Mouse (Mus musculus) midbrain, postnatal 0 days (tissue): ENCODE data around the gene Nfic. TPM values are rescaled to one million over a fixed set of nuclear protein-coding genes. Genes with fewer than 3 reads are reported as not detected.

Experiments used
- ATAC-seq: fragments of 200-750 bp; cut with Nextera tagmentation; 2 replicates; pipeline ENCODE4 v1.8.0; 2017; ENCODE audit warnings: moderate number of reproducible peaks, mild to moderate bottlenecking, moderate TSS enrichment, moderate library complexity; ENCODE audit not compliant: low FRiP score
- DNase-seq: peaks from one replicate; pipeline ENCODE4 v3.0.0-alpha.2; 2015; ENCODE audit warnings: low spot score
- H3K27ac ChIP-seq: fragments of 300-500 bp; sonication (generic); 2 replicates; pipeline ENCODE4 v1.5.1; 2014; ENCODE audit warnings: low read depth, mild to moderate bottlenecking, low read length, mixed read lengths
- H3K27me3 ChIP-seq: fragments of 300-500 bp; sonication (generic); 2 replicates; pipeline ENCODE4 v1.6.1; 2014; ENCODE audit warnings: low read length, control low read depth, mixed read lengths; ENCODE audit not compliant: insufficient read depth
- H3K36me3 ChIP-seq: fragments of 300-500 bp; sonication (generic); 2 replicates; pipeline ENCODE4 v1.6.1; 2014; ENCODE audit warnings: low read length, control low read depth, mixed read lengths; ENCODE audit not compliant: insufficient read depth
- H3K4me1 ChIP-seq: fragments of 300-500 bp; sonication (generic); 2 replicates; pipeline ENCODE4 v1.6.1; 2014; ENCODE audit warnings: mild to moderate bottlenecking, control low read depth, antibody characterized with exemption, low read length, mixed read lengths; ENCODE audit not compliant: insufficient read depth
- H3K4me2 ChIP-seq: fragments of 300-500 bp; sonication (generic); 2 replicates; pipeline ENCODE4 v1.6.1; 2014; ENCODE audit warnings: low read depth, mild to moderate bottlenecking, low read length, mixed read lengths; ENCODE audit not compliant: poor library complexity, severe bottlenecking
- H3K4me3 ChIP-seq: fragments of 300-500 bp; sonication (generic); 2 replicates; pipeline ENCODE4 v1.5.1; 2014; ENCODE audit warnings: low read depth, mild to moderate bottlenecking, low read length, moderate library complexity
- H3K9ac ChIP-seq: fragments of 300-500 bp; sonication (generic); replicated peaks from 2 replicates; pipeline ENCODE4 v1.6.1; 2014; ENCODE audit warnings: mild to moderate bottlenecking, low read length, moderate library complexity, mixed read lengths; ENCODE audit not compliant: poor library complexity, severe bottlenecking
- H3K9me3 ChIP-seq: fragments of 300-500 bp; sonication (generic); 2 replicates; pipeline ENCODE4 v1.6.1; 2016; ENCODE audit warnings: low read length, control low read depth
- CTCF ChIP-seq: IDR thresholded peaks from 2 replicates; pipeline ENCODE4 v1.5.1; 2016; ENCODE audit warnings: antibody characterized with exemption, mild to moderate bottlenecking
- WGBS: fragments of 180-500 bp; shearing (Covaris S2); extraction: QIAGEN DNeasy Blood & Tissue Kit; methylation state at CpG from one replicate; pipeline ENCODE4 v1.1.7; 2014; 5-methylcytosine and 5-hydroxymethylcytosine counted together
- polyA plus RNA-seq: library from polyadenylated mRNA; unstranded; fragments of >200 nt; fragmentation: Nextera tagmentation; extraction: Ambion mirVana; gene quantifications from 2 replicates; pipeline ENCODE4 v1.2.1, GENCODE M21; 2015
- total RNA-seq: library from RNA; depleted of rRNA; stranded (reverse); fragments of >200 nt; gene quantifications from 2 replicates; pipeline ENCODE4 v1.2.3, GENCODE M21; 2014

Gene Nfic
- total and polyA plus RNA-seq, 2 experiments from 2014 or later = 17.4 to 19.1 TPM

DNA sequence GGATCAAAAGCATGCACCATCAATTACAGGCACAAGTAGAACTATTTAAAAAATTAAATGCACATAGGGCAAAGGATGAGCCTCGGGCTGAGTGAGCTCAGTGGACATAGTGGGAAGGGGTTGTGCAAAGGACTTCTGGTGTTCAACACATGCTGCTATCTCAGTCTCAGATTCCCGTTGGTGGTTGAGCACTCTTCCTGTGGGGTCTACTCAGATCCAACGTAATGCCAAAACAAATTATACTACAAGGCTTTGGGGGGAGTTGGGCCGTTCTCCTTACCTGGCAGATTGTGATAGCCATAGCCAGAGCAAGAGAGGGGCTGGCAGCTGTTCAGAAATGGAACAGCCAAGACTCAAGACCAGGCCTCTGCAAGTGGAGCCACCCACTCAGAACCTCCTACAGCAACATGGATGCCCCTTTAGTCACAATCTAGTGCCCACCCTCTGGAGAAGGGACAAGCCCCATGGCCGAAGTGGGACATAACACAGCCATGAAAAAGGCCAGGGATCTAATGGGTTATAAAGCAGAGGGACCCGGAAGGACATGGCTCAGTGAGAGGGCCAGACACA is 75.5 kb downstream of the Nfic start:
- TF ChIP-seq CTCF = no peak
- 93% methylated on average over 6 of the region's 6 CpGs for WGBS
- peaks cover 4% of the 10 kb centered on the region; the same call in 1 of the 2 replicates for H3K36me3 ChIP-seq

DNA sequence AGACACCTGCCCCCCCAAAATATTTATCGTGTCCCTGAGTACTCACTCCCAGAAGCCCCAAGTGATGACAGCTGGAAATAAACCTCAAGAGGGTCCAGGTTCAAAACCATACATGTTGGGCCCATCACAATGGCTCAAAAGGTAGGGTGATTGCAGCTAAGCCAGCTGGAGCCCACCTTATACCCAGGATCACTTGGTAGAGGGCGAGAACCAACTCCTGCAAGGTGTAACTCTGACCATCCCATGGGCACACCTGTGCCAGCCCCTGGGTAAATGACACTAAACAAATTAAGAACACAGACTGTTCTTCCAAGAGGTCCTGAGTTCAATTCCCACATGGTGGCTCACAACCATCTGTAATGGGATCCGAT is 76.3 kb downstream of the Nfic start:
- H3K4me3 ChIP-seq = peak overlapping the region; percentile 79
- H3K4me1 ChIP-seq = peaks cover 12% of the 10 kb centered on the region
- WGBS = 56% methylated on average over 3 of the region's 3 CpGs
- peak overlapping the region; percentile 13 for H3K27ac ChIP-seq
- TF ChIP-seq CTCF = no peak
- ATAC-seq (no peak; the same call in 1 of the 2 replicates), DNase-seq (no peak)
- peak overlapping the region; percentile 87 for H3K4me2 ChIP-seq
- peaks cover 4% of the 10 kb centered on the region for H3K36me3 ChIP-seq
- peak overlapping the region; percentile 15 for H3K9ac ChIP-seq
- no peaks in the 10 kb centered on the region for H3K27me3 ChIP-seq
- no peaks in the 10 kb centered on the region for H3K9me3 ChIP-seq

More for the DNA sequence above, 75.5 kb downstream of the Nfic start:
- no peak overlapping the region for H3K9ac ChIP-seq
- H3K4me2 ChIP-seq = no peak overlapping the region
- no peak for DNase-seq
- H3K4me3 ChIP-seq = no peak overlapping the region
- H3K27me3 ChIP-seq = no peaks in the 10 kb centered on the region
- peaks cover 12% of the 10 kb centered on the region for H3K4me1 ChIP-seq
- H3K27ac ChIP-seq = no peak overlapping the region
- no peaks in the 10 kb centered on the region for H3K9me3 ChIP-seq
- ATAC-seq = no peak

DNA sequence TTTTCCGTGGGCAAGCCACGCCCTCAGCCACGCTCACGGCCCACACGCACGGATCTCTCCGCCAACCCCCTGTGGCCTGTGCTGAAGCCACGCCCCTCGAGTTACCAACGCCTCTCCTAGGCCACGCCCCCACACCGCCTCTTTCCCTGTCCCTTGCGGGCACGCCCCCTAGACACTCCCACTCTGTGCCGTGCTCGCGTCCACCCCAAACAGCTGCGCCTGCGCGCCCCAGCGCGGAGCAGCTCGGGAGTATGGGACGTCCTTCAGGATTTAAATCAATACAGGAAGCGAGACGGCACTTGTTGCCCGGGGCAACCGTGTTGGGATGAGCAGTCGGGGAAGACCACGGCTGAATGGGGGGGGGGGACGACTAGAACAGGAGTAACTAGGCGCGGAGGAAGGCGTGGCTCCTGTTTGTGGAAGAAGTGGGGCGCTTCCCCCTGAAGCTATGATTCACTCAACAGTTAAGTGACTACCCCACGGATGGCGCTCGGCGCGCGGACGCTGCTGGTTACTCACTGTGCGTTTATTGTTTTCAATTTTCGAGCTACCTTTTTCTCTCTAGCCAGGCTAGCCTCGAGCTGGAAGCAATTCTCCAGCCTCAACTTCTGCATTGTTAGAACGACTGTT is 76.8 kb downstream of the Nfic start:
- Histone ChIP-seq H3K36me3 (peaks cover 5% of the 10 kb centered on the region), H3K4me2 (peak overlapping the region; percentile 87), H3K4me3 (peak overlapping the region; percentile 79), H3K27ac (peak overlapping the region; percentile 13), H3K9me3 (no peaks in the 10 kb centered on the region), H3K9ac (peak overlapping the region; percentile 89), H3K27me3 (no peaks in the 10 kb centered on the region), H3K4me1 (peaks cover 12% of the 10 kb centered on the region)
- under 1% methylated on average over 46 of the region's 46 CpGs for WGBS
- ATAC-seq = peak; percentile 97
- peak; percentile 100 for DNase-seq
- TF ChIP-seq CTCF = peak; percentile 45

DNA sequence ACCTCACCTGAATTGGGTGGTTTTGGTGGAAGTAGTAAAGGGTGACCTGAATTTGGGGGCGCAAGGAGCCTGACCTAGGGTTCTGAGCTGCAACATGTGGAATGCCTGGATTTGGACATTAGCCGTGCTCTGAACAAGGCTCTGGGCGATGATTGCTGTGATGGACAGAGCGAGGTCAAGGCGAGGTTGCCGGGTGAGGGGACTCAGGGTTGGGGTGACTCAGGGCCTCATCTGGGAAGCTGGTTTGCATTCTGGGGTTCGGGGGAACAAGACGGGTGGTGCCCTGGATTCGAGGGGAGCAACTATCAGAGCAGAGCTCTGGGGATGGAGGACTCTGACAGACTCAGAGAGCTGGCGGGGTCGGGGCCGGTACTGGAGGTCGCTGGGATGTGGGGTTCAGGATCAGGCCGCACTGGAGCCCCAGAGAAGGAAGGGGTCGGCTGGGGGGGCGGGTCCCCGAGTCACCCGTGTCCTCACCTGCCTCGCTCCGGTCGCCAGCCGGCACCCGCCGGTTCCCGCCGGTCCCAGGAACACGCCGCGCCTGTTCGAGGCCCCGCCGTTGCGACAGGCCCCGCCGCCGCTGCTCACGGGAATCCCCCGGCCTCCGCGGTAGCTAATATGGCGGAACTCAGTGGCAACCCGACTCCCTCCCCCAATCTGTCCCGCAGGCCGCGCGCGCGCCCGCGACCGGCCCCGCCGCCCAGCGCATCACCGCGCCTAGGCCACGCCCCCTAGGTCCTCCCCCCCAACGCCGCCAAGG is 77.5 kb downstream of the Nfic start, which contains the start of gene Fzr1:
TSS of gene Fzr1 (minus strand) at position 724 of the 760 bp plus-strand sequence.
- TF ChIP-seq CTCF = no peak
- ATAC-seq = no peak; the same call in 1 of the 2 replicates

DNA sequence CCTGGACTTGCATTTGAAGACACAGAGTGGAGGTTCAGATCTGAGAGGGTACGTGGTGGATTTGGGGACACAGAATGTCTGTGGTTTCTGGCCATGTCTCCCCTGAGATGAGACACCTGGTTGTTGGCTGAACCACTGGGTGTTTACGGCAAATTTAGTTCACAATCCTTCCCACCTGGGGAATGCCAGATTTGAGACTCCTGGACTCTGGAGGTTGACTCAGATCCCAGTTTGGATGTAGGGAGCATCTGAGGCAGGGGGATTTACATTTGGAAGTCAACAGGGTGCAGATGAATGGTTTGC is 78.1 kb downstream of the Nfic start:
- 44% methylated on average over 2 of the region's 2 CpGs for WGBS
- H3K27me3 ChIP-seq = no peaks in the 10 kb centered on the region
- peaks cover 8% of the 10 kb centered on the region for H3K36me3 ChIP-seq
- peak overlapping the region; percentile 79 for H3K4me3 ChIP-seq
- no peak for TF ChIP-seq CTCF
- peak overlapping the region; percentile 82 for H3K27ac ChIP-seq
- H3K4me2 ChIP-seq = peak overlapping the region; percentile 87
- DNase-seq (no peak), ATAC-seq (no peak)
- no peaks in the 10 kb centered on the region for H3K9me3 ChIP-seq
- peaks cover 12% of the 10 kb centered on the region for H3K4me1 ChIP-seq
- peak overlapping the region; percentile 89 for H3K9ac ChIP-seq

More for the DNA sequence above, 77.5 kb downstream of the Nfic start, which contains the start of gene Fzr1:
- Histone ChIP-seq H3K4me1 (peaks cover 12% of the 10 kb centered on the region), H3K4me3 (peak within 1 kb of the TSS; percentile 79), H3K9me3 (no peaks in the 10 kb centered on the region), H3K9ac (peak within 1 kb of the TSS; percentile 89), H3K36me3 (peaks cover 8% of the 10 kb centered on the region), H3K4me2 (peak within 1 kb of the TSS; percentile 87), H3K27me3 (no peaks in the 10 kb centered on the region), H3K27ac (peak within 1 kb of the TSS; percentile 82)
- WGBS = 1% methylated on average over 48 of the region's 59 CpGs
- DNase-seq = no peak
